Mouse (Mus musculus): ENCODE results near the gene Bcdin3d. TPM values are rescaled to one million over a fixed set of nuclear protein-coding genes. Genes with fewer than 3 reads are reported as not detected.

The Bcdin3d gene
- polyA plus RNA-seq, 1 experiment from 2014 or later, result 12.6 TPM

DNA sequence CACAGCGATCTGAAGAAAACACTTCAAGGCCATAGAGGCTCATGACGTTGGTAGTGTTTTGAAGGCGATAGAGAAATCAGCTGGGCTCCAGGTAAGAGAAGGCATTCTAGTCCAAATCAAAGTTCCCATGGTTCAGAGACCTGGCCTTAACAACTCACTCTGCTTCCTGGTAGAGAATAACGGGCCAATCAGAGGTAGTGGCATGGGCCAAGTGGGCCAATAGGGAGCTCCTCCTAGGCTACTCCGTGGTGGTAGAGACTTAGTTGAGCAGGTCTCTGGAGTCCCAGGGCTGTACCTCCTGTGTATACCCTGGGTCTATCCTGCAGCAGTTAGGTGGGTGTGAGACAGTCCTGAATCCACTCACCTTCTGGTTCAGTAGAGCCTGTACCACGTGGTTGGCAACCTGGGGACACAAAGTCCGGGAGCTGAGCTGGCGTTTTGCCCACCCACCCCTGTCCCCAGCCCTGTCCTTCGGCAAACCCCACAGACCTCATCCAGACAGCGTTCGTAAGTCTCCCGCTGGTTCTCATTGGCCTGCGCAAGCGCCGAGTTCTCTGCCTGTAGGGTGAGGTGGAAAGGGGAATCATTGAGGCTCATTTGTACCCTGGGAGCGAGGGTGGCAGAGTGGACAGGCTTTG, 41.3 kb downstream of the Bcdin3d start:
- TF ChIP-seq CTCF (IDR thresholded peaks at IDR 0.05; ENCODE audit: low read depth), result no peak
- H3K4me3 ChIP-seq (ENCODE audit: low read depth, low read length), result no peak overlapping the region
- no peak overlapping the region for H3K9ac ChIP-seq (ENCODE audit: low read depth, low read length)
- H3K4me2 ChIP-seq (replicated peaks; ENCODE audit: low read depth), result no peak overlapping the region
- H3K9me3 ChIP-seq (ENCODE audit: control insufficient read depth), result no peaks in the 10 kb centered on the region
- no peaks in the 10 kb centered on the region for H3K27me3 ChIP-seq (replicated peaks; ENCODE audit: control insufficient read depth, insufficient read depth, low read length)
- no peaks in the 10 kb centered on the region for H3K4me1 ChIP-seq (replicated peaks; ENCODE audit: control insufficient read depth, insufficient read depth, low read length)
- H3K27ac ChIP-seq (ENCODE audit: low read depth, low read length), result no peak overlapping the region
- peaks cover 7% of the 10 kb centered on the region; the same call in 1 of the 2 replicates for H3K36me3 ChIP-seq (ENCODE audit: control insufficient read depth, insufficient read depth)
- ATAC-seq, result no peak
- 87% methylated on average over 16 of the region's 16 CpGs for WGBS

- Histone ChIP-seq H3K36me3 (ENCODE audit: control insufficient read depth, insufficient read depth) (peaks cover 19% of the 10 kb centered on the region; the same call in 1 of the 2 replicates), H3K9me3 (ENCODE audit: control insufficient read depth) (no peaks in the 10 kb centered on the region), H3K4me3 (ENCODE audit: low read depth, low read length) (no peak overlapping the region), H3K27me3 (replicated peaks; ENCODE audit: control insufficient read depth, insufficient read depth, low read length) (no peaks in the 10 kb centered on the region), H3K4me1 (replicated peaks; ENCODE audit: control insufficient read depth, insufficient read depth, low read length) (no peaks in the 10 kb centered on the region), H3K27ac (ENCODE audit: low read depth, low read length) (no peak overlapping the region), H3K9ac (ENCODE audit: low read depth, low read length) (no peak overlapping the region), H3K4me2 (replicated peaks; ENCODE audit: low read depth) (no peak overlapping the region)
- TF ChIP-seq CTCF (IDR thresholded peaks at IDR 0.05; ENCODE audit: low read depth), result no peak
- 76% methylated on average over 8 of the region's 8 CpGs for WGBS
- no peak for ATAC-seq
Measured at GRCm38 (mm10) chr15:99431967-99432366, 42.6 kb downstream of the Bcdin3d start.

DNA sequence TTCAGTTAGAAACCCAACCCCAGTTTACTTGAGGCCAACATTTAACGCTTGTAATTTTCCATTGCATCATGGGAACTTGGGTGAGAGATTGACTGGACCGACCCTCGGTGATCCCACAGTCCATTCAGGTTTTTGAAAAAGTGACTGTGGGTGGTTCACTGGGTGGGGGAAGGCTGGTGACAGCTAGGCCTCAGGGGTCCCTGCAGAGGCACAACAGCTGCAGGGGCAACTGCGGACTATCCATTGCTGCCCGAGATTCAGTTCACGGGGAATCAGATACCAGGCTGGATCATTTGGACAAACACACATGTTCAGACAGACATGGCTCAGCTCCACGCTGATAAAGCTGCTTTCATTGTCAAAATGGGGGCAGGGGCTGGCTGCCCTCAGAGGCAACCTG, 43.0 kb downstream of the Bcdin3d start:
- H3K27me3 ChIP-seq (replicated peaks; ENCODE audit: control insufficient read depth, insufficient read depth, low read length), result no peaks in the 10 kb centered on the region
- peaks cover 19% of the 10 kb centered on the region; the same call in 1 of the 2 replicates for H3K36me3 ChIP-seq (ENCODE audit: control insufficient read depth, insufficient read depth)
- no peak overlapping the region; the same call in 1 of the 2 replicates for H3K27ac ChIP-seq (ENCODE audit: low read depth, low read length)
- no peak overlapping the region for H3K4me3 ChIP-seq (ENCODE audit: low read depth, low read length)
- no peak overlapping the region for H3K4me2 ChIP-seq (replicated peaks; ENCODE audit: low read depth)
- H3K9ac ChIP-seq (ENCODE audit: low read depth, low read length), result no peak overlapping the region
- no peak for ATAC-seq
- WGBS, result 80% methylated on average over 7 of the region's 7 CpGs
- no peaks in the 10 kb centered on the region for H3K4me1 ChIP-seq (replicated peaks; ENCODE audit: control insufficient read depth, insufficient read depth, low read length)
- no peaks in the 10 kb centered on the region for H3K9me3 ChIP-seq (ENCODE audit: control insufficient read depth)
- no peak for TF ChIP-seq CTCF (IDR thresholded peaks at IDR 0.05; ENCODE audit: low read depth)

DNA sequence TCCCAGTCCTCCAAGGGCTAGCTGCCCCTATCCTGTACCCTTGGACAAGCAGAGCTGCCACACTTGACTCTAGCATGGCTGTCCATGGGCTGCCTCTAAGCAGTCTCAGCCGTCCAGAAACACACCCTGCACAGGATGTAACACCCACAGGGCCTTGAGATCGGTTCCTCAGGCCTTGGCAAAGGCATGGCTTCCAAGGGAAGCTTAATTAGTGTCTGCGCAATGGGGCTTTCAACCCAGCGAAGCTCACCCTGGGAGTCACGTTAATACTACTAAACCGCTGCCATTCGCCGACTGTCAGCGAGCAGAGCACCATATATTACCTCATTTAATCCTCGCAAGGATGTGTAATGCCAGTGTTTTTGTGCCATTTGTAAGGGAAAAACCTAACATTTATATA, 43.5 kb downstream of the Bcdin3d start:
- H3K4me3 ChIP-seq (ENCODE audit: low read depth, low read length), result no peak overlapping the region
- H3K9ac ChIP-seq (ENCODE audit: low read depth, low read length), result no peak overlapping the region
- no peaks in the 10 kb centered on the region for H3K9me3 ChIP-seq (ENCODE audit: control insufficient read depth)
- H3K36me3 ChIP-seq (ENCODE audit: control insufficient read depth, insufficient read depth), result peaks cover 19% of the 10 kb centered on the region; the same call in 1 of the 2 replicates
- H3K27me3 ChIP-seq (replicated peaks; ENCODE audit: control insufficient read depth, insufficient read depth, low read length), result no peaks in the 10 kb centered on the region
- WGBS, result 91% methylated on average over 10 of the region's 10 CpGs
- TF ChIP-seq CTCF (IDR thresholded peaks at IDR 0.05; ENCODE audit: low read depth), result no peak
- no peak overlapping the region for H3K4me2 ChIP-seq (replicated peaks; ENCODE audit: low read depth)
- ATAC-seq, result no peak
- H3K4me1 ChIP-seq (replicated peaks; ENCODE audit: control insufficient read depth, insufficient read depth, low read length), result no peaks in the 10 kb centered on the region
- H3K27ac ChIP-seq (ENCODE audit: low read depth, low read length), result no peak overlapping the region

DNA sequence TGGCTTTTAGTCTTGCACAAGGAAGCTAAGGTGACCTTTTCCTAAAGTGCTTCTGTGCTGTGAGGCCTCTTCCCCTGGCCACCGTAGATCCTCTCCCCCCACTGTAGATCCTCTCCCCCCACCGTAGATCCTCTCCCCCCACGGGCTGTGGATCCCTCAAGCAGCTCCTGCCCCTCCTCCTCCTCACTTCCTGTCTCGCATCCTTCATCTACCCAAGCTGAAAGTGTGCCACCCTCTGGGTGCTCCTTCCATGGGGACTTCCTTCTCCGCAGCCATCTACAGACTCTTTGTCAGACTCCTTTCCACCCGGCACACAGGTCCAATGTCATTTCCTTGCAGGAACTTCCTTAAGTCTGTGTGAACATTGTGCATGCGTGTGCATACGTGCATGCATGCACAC, 44.1 kb downstream of the Bcdin3d start:
- Histone ChIP-seq H3K27ac (ENCODE audit: low read depth, low read length) (no peak overlapping the region), H3K4me3 (ENCODE audit: low read depth, low read length) (no peak overlapping the region), H3K4me1 (replicated peaks; ENCODE audit: control insufficient read depth, insufficient read depth, low read length) (no peaks in the 10 kb centered on the region), H3K4me2 (replicated peaks; ENCODE audit: low read depth) (no peak overlapping the region), H3K9me3 (ENCODE audit: control insufficient read depth) (no peaks in the 10 kb centered on the region), H3K9ac (ENCODE audit: low read depth, low read length) (no peak overlapping the region), H3K36me3 (ENCODE audit: control insufficient read depth, insufficient read depth) (peaks cover 19% of the 10 kb centered on the region; the same call in 1 of the 2 replicates), H3K27me3 (replicated peaks; ENCODE audit: control insufficient read depth, insufficient read depth, low read length) (no peaks in the 10 kb centered on the region)
- TF ChIP-seq CTCF (IDR thresholded peaks at IDR 0.05; ENCODE audit: low read depth), result no peak
- ATAC-seq, result no peak
- 75% methylated on average over 8 of the region's 8 CpGs for WGBS

DNA sequence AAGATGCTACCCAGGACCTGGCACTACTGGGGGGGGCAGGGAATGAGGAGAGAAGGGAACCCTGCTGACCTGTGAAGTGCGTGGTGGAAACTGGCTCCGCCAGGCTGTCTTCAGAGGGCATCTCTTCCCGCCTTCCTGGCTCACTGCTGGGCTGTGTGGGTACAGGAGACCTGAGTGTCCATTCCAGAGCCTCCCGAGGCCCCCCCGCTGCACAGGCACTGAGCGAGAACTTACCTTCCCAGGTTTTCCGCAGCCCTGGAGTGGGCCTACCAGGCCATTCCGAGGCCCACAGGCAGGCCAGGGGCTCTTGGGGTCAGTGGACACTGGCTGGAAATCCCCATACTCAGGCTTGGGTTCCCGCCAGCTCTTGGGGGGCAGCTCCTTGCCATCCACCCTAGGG, 50.6 kb downstream of the Bcdin3d start:
- Histone ChIP-seq H3K4me1 (replicated peaks; ENCODE audit: control insufficient read depth, insufficient read depth, low read length) (peaks cover 3% of the 10 kb centered on the region; the same call in 1 of the 2 replicates), H3K9me3 (ENCODE audit: control insufficient read depth) (no peaks in the 10 kb centered on the region), H3K36me3 (ENCODE audit: control insufficient read depth, insufficient read depth) (peaks cover 21% of the 10 kb centered on the region; the same call in 1 of the 2 replicates), H3K4me2 (replicated peaks; ENCODE audit: low read depth) (no peak overlapping the region), H3K4me3 (ENCODE audit: low read depth, low read length) (no peak overlapping the region), H3K9ac (ENCODE audit: low read depth, low read length) (no peak overlapping the region), H3K27me3 (replicated peaks; ENCODE audit: control insufficient read depth, insufficient read depth, low read length) (no peaks in the 10 kb centered on the region), H3K27ac (ENCODE audit: low read depth, low read length) (no peak overlapping the region)
- ATAC-seq, result no peak
- TF ChIP-seq CTCF (IDR thresholded peaks at IDR 0.05; ENCODE audit: low read depth), result no peak
- 90% methylated on average over 9 of the region's 9 CpGs for WGBS
